Mouse (Mus musculus): ENCODE measurements around the gene Rhod.
A peak's percentile ranks its signal among the peaks of the same experiment; 100 is the strongest.
"Not testable (repeated sequence)": the region's sequence is repeated elsewhere in the genome, so short reads cannot be mapped to it uniquely, and the experiment has no call there.

Rhod gene

DNA sequence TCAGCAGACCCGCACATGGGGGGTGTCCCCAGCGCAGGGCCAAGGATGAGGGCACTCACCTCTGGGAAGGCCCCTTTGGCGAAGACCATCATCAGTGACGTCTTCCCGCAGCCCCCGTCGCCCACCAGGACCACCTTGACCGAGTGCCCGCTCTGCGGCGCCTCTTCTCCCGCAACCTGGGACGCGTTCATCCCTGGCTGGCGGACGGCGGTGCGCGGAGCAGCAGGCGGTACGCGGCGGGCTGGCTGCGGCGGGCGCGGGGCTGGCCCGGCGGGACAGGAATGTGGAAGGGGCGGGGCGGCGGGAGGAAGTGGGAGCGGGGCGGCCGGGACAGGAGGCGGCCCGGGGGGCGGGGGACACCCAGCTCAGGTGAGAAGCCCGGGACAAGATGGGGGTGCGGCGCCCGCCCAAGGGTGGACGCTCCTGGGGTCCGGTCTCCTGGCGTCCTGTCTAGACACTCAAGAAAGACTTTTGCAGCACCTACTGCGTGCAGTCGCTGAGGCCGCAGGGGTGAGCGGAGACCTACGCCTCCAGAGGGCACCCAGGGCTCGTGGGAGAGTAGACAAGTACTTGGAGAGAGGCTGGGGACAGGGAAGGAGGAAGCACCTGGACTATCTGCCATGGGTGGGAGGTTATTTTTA is at the start of gene Rhod:
Rhod (minus strand) TSS at position 272 of the 641 bp plus-strand sequence.
- DNase-seq (ENCODE audit: low read depth) = no peak

DNA sequence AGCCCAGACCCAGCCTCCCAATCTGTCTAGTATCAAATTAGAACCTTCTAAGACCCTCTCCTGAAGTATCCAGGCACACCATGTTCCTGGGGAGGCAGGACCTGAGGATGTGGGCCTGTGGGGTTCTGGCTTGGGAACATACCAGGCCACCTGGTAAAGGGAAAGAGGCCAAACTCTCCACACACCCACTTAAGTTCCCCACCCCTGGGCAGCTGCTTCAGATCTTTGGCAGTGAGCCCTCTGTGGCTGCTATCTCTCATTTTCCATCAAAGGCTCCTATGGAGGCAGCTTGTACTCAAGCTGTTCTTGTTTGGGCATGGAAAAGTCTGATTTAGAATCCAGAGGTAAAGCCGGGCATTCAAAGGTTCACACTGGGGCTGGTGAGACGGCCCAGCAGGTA is 48.6 kb upstream of the Rhod start:
- DNase-seq (ENCODE audit: low read depth) = no peak

DNA sequence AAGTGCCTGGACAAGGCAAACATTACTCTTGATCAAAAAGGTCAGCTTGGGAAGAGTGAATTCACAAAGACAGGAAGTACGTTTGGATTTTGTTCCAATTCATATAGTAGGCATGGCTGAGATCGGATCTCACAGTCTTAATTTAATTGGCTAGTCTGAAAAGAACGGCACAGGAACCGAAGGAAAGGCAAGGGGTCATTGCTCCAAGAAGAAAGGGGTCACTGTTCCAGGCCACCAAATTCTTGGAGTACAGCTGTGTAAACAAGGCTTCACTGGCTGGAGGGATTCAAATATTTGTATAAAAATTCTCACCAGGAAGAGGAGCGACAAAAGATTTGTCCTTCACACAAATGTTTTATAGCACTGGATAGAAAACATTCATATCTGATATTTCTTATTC is 45.8 kb upstream of the Rhod start:
- DNase-seq (ENCODE audit: low read depth) = no peak

DNA sequence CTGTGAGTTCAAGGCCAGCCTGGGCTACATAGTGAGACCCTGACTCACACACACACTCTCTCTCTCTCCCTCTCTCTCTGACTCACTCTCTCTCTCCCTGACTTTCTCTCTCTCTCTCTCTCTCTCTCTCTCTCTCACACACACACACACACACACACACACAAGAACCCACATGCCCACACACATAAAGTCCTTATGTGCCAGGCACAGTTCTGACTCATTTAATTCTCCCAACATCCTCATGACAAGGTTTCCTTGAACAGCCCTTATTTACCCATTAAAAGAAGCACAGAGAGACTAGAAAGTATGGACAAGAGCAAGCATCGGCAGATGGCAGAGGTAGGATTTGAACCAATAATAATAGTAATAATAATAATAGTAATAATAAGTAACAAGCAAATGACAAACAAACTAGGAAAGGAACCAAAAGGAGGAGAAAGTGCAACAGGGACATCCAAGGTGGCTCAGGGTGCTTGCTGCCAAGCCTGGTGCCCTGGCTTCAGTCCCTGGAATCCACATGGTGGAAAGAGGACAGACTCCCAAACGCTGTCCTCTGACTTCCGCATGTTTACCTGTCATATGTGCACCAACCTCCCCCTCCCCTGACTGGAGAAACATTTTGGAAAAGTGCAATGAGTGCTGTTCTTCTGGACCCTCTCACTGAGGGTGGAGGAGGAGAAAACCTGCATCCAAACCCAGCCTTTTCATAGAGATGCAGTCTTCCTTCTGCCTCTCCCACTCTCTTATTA is 43.1 kb upstream of the Rhod start:
- DNase-seq (ENCODE audit: low read depth) = no peak

DNA sequence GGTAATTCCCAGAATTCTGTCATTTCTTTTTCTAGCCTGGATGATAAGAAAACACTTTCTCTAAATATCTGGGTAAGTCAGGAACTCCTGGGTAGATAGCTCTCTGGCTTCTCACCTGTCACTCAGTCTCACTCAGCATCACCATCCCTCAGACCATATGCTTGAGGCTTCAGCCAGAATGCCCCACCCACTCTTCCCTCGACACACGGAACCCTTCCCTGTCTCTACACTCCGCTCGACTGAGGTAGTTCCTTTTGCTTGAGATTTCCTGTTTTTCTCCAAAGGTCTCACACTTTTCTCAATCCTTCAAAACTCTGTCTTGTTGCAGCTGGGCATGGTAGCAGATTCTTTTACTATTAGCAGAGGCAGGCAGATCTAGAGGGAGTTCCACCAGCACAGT is 42.1 kb upstream of the Rhod start:
- DNase-seq (ENCODE audit: low read depth) = no peak

DNA sequence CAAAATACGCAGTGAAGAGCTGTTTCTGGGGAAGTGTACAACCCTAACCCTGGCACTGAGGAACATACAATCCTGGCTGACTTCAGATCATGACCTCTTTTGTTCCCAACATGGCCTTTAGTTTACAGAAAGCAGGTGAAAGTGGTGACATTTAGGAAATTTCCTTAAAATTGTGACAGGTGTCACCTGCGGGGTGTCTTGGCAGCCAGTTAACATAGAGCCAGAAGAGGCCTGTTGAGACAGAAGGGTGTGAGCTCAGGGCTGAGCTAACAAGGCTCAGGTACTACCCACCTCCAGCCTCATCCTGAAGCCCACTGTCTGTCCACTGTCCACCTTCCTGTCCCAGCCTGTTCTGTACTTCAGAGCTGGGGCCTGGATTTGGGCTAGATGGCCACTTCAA is 40.8 kb upstream of the Rhod start:
- DNase-seq (ENCODE audit: low read depth) = no peak

DNA sequence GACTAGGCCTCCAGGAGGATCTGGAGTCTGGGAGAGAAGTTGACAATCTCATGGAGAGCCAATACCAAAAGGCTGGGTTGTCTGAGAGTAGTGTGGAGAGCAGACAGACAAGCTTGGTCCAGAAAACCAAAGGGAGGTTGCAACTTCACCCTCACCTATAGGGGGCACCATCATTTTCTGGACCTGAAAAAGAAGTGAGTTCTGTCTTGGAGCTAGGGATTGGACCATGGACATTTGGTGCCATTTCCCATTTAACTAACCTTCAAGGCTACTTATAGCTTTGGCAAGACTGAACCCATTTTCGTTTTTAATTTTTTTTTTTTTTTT is 38.9 kb upstream of the Rhod start:
- DNase-seq (ENCODE audit: low read depth) = no peak

DNA sequence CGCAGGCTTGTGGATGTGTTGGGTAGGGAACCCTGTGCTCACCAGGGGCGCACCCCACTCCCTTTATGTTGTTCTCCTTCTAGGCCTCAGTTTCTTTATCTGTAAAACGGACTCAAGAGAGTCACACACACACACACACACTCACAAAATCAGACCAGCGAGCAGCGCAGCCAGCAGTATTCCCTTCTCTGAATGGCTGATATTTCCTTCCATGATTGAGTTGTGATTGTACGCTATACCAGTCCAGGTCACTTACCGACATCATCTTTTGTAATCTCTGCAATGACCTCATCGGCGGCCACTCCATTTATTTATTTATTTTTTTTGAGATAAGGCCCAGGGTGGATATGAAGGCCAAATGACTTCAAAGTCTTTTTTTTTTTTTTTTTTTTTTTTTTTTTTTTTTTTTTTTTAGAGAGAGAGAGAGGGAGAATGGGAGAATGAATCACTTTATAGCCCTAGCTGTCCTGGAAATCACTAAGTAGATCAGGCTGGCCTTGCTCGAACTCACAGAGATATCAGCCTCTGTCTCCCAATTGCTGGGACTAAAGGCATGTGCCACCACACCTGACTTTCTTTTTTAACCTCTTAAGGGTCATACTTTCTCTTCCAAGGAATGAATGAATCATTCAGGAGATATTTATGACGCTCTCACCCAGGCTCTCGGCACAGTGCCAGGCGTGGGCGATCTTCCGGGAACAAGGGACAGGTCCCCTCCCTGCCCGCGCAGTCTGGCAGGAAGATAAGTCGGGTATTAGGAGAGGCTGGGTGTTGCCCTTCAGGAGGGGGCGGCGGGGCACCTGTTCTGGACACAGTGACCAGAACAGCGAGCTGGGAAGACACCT is 38.3 kb upstream of the Rhod start, which contains the start of gene Syt12:
Syt12 (minus strand) TSS at position 103 of the 845 bp plus-strand sequence.
- DNase-seq (ENCODE audit: low read depth) = no peak

DNA sequence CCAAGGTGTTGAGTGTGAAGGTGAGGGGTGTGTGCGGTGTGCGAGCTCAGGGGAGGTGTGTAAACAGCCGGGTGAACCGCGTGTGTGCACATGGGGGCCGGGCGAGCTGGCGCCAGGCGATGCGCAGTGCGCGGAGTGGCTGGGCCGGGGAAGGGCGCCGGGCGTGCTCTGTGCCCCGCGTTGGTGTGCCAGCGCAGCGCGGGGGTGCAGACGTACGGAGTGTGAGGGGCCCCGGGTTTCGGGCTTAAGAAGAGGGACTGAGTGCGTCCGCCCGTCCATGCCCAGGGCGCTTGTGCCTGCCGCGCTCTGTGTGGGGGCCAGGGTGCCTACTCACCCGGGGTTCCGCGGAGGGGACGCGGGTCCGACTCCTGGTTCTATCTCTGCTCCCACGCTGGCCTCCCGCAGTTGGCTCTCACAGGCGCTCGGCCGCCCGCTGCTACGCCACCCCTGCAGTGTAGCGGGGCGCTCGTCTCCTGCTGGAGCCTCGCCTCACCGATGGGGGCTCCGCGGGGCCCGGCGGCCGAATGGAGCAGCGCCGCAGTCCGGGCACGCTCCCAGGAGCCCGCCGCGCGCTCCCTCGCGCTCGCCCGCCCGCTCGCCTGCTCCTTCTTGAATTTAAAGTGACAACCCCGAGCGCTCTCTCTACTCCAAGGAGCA is 37.5 kb upstream of the Rhod start:
- no peak for DNase-seq (ENCODE audit: low read depth)

DNA sequence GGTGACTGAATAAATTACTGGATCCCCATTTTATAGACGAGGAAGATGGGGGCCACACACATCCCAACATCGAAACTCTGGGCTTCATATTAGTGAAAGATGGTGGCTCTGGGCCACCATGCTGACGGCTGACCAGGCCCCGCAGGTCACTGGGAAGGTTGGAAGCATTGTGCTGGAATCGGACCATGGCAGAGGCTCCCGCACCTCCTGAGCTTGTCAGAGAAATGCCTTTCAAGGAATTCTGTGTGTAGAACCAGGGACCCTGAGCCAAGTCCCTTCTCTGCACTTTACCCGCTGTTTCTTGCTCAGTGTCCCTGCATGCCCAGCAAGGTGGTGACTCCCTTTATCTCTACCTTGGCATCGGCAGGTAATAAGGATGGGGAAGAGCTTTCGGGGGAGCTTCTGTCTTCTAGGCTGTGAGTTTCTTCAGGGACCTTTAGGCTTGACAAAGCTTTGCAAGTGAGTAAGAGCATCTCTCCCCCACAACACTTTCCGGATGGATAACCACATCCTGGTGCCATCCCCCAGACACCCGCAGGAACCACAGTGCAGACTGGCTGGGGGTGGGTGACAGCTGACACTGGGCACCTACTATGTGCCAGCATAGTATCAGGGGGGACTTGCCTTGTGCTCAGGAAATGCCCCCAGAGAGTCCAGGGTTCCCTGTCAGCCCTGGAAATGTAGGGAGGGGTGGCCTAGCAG is 36.1 kb upstream of the Rhod start:
- DNase-seq (ENCODE audit: low read depth) = no peak

DNA sequence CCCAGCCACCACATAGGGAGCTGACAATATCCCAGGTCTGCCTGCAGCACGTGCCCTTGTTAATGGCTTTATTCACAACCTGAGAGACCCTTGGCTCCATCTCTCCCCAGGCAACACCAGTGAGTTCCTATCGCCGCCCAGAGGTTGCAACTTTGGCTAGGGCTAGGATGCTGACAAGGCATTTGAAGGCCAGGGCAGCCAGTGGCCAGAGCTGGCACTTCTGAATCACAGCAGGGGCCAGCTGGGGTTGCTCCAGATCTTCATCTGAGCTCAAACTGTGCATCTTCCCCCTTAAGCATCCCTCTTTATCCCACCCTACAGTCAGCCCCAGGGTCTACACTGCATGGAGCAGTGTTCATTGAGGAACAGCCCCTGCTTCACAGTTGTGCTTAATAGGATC is 35.5 kb upstream of the Rhod start:
- DNase-seq (ENCODE audit: low read depth) = no peak

DNA sequence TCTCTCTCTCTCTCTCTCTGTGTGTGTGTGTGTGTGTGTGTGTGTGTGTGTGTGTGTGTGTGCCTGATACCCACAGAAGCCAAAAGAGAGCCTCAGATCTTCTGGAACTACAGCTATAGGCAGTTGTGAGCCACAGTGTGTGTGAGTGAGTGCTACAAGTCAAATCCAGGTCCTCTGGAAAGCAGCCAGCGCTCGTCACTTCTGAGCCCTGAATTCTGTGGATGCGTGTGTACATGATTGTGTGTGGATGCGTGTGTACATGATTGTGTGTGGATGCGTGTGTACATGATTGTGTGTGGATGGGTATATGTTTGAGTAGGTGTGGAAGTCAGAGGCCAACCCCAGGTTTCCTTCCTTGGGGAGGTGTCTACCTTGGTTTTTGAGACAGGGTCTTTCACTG is 34.3 kb upstream of the Rhod start:
- DNase-seq (ENCODE audit: low read depth) = no peak

DNA sequence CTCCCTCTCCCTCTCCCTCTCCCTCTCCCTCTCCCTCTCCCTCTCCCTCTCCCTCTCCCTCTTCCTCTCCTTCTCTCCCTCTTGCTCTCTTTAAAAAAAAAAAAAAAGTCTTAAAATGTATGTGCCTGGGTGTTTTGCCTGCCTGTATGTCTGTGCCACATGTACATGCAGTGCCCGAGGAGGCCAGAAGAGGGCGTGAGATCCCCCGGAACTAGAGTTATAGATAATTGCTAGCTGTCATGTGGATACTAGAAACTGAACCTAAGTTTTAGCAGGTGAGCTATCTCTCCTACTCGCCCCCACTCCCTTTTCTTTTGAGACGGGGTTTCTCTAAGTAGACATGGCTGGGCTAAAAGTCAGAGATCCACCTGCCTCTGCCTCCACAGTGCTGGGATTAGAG is 29.1 kb upstream of the Rhod start:
- DNase-seq (ENCODE audit: low read depth) = no peak

DNA sequence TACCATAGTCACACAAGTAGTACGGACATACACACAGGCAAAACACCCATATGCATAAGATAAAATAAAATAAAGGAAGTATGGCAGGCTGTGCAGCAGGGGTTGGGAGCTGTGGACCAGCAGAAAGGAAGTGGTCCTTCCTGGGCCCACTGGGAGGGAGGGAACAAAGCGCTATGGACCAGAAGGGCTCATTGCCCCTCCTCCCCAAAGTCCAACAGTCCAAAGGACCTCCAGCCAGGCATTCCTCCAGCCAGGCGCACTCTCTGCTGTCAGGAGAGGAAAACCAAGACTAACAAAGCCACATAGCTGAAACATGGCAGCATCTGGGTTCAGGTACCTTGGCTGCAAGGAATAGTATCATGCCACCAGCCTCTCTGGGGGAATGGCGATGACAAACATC is 25.4 kb upstream of the Rhod start:
- no peak for DNase-seq (ENCODE audit: low read depth)

DNA sequence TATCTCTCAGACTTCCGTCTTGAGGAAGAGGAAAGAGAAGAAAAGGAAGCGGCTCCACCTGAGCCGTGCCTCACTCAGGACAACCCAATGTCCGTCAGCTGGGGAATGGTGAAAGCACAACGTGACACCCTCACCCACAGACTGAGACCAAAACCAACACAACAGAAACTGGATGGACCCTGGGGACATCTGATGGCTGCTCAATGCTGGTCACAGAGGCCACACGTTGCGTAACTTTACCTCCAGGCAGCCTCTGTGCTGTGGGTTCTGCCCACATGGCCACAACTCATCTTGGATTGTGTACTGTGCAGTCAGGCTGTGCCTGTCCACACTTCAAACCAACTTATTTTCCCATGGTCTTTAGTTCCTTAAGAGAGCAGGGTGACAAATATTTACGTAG is 22.7 kb upstream of the Rhod start:
- DNase-seq (ENCODE audit: low read depth) = no peak

DNA sequence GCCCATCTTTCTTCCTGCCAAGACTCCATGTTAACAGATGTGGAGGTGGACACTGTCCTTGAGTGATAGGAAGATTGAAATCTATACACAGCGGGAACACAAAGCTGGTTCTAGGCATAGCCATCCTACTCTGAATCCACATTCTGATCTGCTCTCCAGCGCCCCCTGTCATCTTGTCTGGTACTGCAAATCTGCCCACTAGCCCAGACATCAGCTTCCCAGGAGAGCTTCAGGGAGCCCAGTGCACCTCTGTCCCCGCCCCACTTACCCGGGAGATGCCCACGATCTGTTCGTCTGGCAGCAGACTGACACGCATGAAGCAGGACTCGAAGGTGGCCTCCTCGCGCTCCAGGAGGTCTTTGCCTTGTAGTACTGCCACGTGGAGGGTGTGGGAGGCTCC is 17.0 kb upstream of the Rhod start:
- peak; percentile 50 for DNase-seq (ENCODE audit: low read depth)

DNA sequence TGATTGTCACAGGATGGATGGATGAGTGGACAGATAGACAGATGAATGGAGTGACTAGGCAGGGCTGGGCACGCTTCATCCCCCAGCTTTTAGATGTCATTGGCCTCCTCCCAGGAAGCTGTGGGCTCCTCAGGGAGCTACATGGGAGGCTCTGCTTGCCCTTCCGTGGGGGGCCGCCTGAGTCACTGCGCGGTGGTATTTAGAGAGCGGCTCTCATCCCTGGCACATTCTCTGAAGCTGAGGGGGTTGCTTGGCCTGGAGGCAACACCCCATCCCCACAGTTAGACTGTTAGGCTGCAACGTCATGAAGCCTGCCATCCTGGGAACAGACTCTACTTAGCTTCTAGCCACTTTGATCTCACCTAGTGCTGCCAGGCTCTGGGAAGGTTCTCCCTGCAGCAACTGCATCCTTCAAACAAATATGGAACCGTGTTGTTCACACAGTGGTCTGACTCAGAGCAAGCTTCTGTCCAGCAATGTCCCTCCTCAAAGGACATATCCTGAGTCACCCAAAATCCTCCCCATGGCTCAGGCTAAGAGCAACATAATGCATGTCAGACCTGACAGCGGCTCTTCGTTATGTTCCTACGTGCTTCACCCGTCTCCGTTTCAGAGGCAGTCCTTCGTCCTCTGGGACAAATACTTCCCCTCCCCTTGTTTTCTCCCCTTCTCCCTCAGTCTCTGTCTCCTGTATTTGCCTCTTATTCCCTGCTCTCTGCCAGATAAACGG is 16.0 kb upstream of the Rhod start:
- no peak for DNase-seq (ENCODE audit: low read depth)

DNA sequence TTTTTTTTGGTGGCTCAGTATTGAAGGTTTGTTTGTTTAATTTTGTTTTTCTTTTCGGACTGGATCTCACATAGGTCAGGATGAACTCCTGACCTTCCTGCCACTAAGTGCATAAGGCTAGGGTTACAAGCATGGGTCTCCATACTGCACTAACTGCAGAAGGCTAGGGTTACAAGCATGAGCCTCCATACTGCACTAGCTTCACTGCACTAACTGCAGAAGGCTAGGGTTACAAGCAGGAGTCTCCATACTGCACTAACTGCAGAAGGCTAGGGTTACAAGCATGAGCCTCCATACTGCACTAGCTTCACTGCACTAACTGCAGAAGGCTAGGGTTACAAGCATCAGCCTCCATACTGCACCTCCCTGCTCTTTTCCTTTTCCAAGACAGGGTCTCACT is 14.8 kb upstream of the Rhod start:
- DNase-seq (ENCODE audit: low read depth) = not testable (repeated sequence)

DNA sequence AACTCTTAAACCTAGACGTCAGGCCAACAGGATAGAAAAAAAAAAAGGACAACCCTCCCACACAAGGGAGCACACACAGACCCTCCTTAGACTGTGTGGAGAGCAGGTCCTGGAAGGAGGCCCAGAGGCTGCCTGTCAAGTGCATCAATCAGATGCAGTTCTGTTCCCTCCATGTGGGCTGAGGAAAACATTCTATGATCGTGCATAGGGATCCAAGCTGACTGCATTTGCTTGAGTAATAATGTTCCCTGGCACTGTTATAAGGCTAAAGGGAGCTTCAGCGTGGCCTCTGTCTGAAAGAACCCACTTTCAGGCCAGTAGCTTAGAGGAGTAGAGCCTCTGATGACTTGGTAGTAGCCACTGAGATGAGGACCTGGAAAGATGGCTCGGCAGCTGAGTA is 13.3 kb upstream of the Rhod start:
- no peak for DNase-seq (ENCODE audit: low read depth)

DNA sequence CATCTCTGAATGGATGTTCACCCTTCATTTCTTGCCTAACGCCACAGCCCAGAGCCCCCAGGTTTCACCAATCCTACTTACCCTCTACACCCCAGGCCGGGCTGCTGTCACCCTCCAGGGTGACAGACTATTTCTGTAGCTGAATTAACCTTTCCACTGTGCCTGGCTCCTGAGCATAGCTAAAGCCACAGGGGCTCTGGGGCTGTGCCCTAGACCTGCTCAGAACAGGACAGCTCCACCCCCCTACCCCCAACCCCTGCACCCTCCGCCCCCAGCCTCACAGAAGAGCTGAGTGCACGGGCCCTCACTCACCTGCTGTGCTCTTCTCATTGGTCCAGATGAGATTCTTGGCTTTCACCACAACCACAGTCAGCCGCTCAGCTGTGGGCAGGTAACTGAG is 12.7 kb upstream of the Rhod start:
- no peak for DNase-seq (ENCODE audit: low read depth)

DNA sequence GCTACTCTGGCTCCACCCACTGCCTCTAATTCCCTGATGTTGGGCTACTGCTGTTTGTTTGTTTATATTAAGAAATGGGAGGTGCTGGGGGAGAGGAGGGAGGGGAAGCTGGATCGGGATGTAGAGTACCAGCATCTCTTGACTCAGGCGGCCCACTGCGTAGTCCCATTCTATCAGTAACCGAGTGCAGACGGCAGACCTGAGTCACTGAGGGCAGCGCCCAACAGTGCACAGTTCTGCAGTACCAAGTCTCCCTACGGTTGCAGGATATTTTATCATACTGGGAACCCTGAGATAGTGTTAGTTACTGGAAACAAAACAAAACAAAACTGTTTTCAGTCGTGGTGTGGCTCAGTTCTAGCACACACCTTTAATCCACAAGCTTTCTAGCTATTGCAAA is 11.9 kb upstream of the Rhod start:
- DNase-seq (ENCODE audit: low read depth) = no peak
